Mouse (Mus musculus) T-cell, adult 2 months (primary cell): ENCODE measurements around the gene Cd36.

Experiments
- DNase-seq: peaks from one replicate; pipeline ENCODE4 v3.0.0; 2022; ENCODE audit warnings: low spot score

Cd36 gene

DNA sequence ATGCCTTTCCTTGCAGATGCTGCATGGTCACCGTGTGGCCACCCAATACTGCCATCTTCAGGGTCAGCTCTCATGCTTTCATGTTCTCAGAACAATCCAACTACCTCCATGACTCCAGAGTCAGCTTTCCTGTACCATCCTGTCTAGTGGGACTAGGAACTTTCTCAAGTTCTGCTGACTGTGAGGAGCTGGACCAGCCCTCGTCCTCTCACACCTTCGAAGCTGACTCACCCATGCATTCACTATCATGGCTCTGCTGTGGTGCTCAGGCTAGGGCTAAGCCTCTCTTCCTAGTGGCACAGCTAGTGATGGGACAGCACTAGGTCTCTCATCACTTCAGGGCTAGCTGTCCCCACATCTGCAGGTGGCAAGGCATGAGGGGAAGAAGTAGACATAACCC is 30.7 kb downstream of the Cd36 start:
- no peak for DNase-seq

- no peak for DNase-seq
Measured at GRCm38 (mm10) chr5:17857262-17857661, 31.3 kb downstream of the Cd36 start.

DNA sequence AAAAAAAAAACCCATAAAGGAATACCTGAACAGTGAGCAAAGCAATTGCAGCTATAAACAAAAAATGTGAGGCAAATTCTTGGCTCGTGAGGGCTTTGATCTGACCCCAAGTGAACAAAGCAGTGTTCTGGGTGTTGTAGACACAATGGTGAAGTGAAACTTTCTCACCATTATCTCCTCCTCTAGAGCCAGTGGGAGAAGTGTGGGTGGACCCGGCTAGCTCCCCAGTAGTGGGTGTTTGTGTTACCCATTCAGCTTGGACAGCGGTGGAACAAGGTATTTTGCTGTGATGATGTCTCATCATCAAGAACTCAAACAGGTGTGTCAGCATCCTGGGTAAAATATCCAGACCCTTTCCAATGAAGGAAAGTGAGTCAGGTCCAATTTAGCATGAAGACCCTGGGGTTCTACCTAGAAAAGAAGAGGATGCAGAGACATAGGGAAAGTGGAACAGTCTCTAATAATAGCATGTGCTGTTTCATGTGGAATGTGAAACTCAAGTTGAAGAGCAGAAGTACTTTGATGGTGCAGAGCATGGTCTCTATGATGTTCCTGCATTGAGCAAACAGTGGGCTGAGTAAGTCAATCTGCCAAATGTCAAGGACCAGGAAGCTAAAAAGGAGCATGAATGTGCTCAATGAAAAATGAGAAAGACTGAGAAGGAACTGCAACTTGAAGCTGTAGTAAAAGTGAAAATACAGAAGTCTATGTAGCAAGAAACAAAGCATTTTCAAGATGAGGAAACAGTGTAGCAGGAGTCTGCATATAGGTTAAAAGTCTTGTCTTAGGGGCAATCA is 34.3 kb downstream of the Cd36 start:
- DNase-seq = no peak

GRCm38 (mm10) chr5:17850582-17850981 is 38.0 kb downstream of the Cd36 start:
- no peak for DNase-seq

DNA sequence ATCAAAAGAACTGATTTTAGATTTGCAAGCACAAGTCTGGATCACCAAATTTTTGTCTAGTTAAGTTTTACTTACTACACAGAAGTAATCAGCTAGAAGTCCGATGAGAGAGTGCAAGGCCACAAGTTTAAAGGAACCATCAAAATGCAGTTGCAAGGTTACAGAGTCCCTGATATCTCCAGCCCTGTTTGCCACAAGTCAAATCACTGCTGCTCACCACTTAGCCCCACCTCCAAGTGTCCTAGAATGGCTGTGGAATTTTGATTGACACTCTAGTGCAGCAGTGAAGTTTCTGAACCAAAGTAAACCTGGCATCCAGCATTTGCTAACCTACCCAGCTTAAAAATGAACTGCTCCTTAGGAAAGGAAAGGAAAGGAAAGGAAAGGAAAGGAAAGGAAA is 39.0 kb downstream of the Cd36 start:
- no peak for DNase-seq

- no peak for DNase-seq
Measured at GRCm38 (mm10) chr5:17848733-17849132, 39.9 kb downstream of the Cd36 start.

- DNase-seq = no peak
Measured at GRCm38 (mm10) chr5:17848267-17848666, 40.3 kb downstream of the Cd36 start.

GRCm38 (mm10) chr5:17843921-17844320 is 44.7 kb downstream of the Cd36 start:
- DNase-seq = no peak

DNA sequence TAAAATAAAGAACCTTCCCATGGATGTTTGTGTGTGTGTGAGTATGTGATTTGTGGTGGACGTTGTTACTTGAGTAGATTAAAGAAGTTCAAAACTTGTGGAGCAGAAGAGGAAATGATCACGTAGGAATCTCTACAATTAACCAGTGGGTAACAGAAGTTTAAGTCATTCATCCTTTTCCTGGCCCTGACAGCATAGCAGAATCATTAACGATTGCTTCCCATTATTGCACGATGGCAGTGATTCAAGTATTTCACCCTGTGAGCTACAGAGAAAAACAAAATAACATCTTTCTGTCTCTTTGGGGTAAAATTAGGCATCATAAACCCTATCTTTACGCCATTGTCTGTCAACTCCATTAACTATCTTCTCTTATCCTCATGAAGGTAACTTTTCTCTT is 45.3 kb downstream of the Cd36 start:
- no peak for DNase-seq

GRCm38 (mm10) chr5:17842111-17842729 is 46.4 kb downstream of the Cd36 start:
- DNase-seq = no peak

GRCm38 (mm10) chr5:17839549-17839948 is 49.1 kb downstream of the Cd36 start:
- DNase-seq = no peak

DNA sequence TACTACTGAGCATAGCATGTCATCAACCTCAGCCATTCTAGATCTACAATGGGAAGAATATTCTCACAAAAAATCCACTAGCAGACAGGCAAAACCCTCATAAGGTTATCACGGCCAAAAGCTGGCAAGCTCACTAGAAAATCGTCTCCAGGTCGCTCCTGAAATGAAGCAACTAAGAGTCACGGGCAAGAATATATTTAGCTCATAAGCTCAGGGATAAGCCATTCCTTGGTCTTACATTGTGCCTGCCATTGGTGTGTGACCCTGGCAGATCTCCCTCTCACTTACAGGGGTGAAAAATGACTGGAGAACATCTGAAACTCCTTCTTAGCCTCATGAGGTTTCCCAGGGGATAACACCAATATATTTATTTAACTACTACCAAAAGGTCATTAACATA is 52.2 kb downstream of the Cd36 start:
- no peak for DNase-seq

DNA sequence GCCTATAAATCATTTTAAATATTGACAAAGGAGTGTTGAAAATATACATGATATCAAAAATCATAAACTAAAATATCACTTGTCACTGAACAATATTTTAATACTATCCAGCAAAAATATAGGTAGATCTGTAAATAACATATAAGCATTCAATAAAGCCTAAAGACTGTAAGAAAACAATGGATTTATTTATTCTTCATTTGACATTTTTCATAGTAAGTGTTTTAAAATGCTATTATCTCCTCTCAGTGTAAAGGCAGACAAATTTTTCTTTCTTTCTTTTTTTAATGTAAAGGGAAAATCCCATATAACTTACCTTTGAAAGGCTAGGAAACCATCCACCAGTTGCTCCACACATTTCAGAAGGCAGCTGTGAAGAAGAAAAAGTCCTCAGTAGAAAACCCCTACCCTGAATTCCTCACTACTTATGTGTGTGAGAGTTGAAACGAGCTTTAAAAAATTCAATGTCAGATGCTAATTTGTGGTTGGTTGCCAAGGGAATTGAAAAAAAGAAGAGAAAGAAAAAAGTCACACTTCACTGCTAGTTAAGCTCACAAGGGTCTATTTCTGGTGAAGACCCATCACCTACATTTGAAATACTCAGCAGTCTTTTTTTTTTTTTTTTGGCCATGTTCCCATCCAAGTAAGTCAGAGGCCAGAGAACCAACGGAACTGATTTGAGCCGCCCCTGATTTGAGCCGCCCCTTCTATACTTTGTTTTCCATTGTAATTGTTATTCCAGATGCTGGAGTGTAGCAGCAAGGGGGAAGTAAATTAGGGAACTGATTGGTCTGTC is 53.1 kb downstream of the Cd36 start:
- DNase-seq = no peak

DNA sequence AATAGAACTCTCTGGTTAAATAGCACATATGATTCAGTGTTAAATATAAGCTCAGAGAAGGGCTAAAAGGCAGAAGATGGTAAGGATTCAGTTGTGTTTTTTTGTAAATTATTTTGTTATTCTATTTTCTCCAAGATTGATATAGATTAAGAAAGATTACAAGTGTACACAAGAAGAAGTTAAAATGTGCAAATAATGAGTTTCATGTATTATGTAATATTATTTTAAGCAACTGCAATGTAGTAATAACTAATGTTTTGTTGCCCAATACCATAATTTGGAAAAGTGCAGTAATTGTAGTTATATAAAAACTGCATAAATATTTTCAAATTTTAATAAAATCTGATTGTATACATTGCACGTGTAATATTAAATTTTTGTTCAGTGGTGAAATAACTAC is 54.8 kb downstream of the Cd36 start:
- no peak for DNase-seq

GRCm38 (mm10) chr5:17830536-17830935 is 58.1 kb downstream of the Cd36 start:
- DNase-seq = no peak

DNA sequence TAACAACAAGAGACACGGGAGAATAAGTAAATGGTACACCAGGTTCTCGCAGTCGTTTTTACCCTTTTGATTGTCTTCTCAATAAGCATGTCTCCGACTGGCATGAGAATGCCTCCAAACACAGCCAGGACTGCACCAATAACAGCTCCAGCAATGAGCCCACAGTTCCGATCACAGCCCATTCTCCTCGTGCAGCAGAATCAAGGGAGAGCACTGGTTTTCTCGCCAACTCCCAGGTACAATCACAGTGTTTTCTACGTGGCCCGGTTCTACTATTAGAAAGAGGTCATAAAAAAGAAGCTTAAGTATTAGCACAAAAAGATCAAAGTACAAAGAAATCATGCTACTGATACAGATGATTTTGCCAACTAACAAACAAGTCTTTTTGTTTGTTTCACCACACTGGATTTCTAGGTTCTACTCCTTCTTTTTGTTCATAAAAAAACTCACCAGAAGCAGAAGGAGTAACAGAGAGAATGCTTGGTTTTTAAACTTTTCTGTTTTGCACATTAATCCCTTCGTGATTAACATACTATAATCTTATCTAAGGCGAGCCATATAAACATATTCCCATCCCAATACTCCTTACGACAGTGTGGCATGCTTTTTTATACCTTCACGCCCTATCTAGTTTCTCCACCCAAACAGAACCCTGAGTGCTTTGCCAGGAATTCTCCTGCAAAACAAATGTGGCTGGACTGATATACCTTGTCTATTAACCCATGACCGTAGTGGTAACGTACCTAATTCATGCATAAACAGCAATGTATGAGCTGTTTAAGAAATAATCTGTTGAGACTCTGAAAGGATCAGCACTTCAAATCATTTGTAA is 59.7 kb downstream of the Cd36 start:
- DNase-seq = no peak

- no peak for DNase-seq
Measured at GRCm38 (mm10) chr5:17821395-17821794, 67.2 kb downstream of the Cd36 start.

DNA sequence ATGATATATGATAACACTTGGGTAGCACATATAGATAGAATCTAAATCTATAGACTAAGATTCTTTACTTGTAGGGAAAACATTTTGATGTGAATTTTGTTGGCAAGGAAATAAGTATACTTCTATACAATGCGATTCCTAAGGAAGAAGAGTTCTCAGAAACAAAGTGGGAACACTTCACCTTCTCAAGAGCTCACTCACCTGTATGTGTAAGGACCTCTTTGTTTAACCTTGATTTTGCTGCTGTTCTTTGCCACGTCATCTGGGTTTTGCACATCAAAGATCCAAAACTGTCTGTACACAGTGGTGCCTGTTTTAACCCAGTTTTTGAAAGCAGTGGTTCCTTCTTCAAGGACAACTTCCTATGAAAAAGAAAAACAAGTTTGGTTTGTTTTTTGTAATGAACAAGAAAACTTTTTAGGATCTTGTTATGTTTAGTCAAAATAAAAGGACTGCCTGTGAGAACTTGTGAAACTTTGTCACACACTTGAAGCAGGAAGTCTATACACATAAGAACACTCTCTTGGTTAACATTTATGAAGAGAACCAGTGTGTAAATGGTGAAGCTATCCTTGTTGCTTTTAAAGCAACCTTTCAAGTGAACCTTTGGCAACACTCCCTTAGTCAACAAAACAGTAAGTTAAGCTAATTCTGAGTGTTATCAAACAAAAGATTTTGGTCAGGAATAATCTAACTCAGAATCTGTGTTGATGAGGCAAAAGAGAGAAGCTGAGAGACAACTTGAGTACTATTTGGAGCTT is 68.2 kb downstream of the Cd36 start:
- DNase-seq = no peak

DNA sequence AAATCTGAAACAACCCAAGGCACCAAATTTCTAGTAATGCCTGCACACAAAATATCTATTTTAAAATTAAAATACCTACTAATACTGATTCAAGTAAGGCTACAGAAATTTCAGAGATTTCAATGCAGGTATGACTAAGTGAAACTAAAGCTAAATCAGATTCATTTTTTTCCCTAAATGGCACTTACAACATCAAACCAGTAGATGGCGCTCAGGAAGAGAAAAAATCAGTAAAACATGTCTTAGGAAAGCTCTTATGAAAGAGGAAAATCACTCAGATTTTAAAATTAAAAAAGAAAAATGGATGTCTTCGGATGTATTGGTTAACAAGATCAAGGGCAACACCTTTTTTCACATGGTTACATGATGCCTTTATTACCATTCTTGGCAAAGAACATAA is 72.4 kb downstream of the Cd36 start:
- no peak for DNase-seq

DNA sequence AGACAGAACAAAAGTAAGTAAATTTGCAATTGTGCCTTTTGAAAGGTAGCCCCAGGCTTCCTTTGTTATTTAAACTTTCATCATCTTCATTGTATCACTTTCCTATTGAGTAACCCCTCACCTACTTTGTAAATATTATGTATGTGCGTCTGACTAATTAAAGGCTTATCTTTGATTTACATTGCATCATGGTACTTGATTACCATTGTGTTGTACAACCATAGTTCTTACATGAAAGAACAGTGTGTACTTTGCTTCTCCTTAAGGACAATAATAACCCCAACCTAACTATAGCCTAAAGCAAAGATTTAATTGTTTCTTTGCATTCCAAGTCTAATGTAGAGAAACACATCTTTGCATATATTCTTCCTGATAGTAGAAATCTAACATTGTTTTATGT is 78.3 kb downstream of the Cd36 start:
- DNase-seq = no peak

- no peak for DNase-seq
Measured at GRCm38 (mm10) chr5:17806774-17807377, 81.7 kb downstream of the Cd36 start.
